Mouse (Mus musculus): ENCODE results near the gene Rcc1. TPM values are rescaled to one million over a fixed set of nuclear protein-coding genes. Genes with fewer than 3 reads are reported as not detected.
"Not testable (repeated sequence)": the region's sequence is repeated elsewhere in the genome, so short reads cannot be mapped to it uniquely, and the experiment has no call there.

Gene Rcc1
- polyA plus RNA-seq, 1 experiment: 31.9 TPM

DNA sequence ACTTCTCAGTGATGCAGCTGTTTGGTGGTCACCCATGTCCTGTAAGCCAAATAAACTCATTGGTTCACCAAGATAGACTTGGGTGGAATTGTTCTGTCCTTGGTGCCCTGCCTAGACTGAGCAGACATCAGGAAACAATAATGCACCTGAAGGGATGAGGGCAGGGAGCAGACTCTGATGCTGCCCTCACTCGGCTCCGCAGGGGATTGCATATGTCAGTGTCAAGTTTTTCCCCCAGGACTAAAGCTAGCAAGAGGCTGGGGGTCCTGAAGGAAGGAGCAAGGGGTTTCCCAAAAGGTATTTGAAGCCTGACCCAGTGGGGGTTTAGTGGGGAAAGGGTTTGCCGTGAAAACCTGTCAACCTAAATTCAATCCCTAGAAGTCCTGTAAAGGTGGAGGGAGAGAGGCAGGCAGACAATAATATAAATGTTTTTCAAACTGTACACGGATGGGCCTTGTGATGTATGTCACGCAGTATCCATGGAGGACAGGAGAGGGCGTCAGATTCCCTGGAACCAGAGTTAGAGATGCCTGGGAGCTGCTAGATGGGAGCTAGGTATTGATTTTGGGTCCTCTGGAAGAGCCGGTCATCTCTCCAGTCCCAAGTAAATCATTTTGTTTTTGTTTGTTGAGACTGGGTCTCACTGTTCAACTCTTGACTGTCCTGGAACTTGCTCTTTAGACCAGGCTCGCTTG, 57.6 kb downstream of the Rcc1 start:
- H3K36me3 ChIP-seq (ENCODE audit: control insufficient read depth, insufficient read depth, low read length): peaks cover 20% of the 10 kb centered on the region
- DNase-seq: no peak
- H3K27ac ChIP-seq (ENCODE audit: control insufficient read depth, insufficient read depth, low read length): no peak overlapping the region
- 86% methylated on average over 8 of the region's 8 CpGs for WGBS
- H3K4me1 ChIP-seq (replicated peaks; ENCODE audit: control insufficient read depth, insufficient read depth, low read length): no peaks in the 10 kb centered on the region
- H3K4me3 ChIP-seq (ENCODE audit: control insufficient read depth, insufficient read depth, low read length): no peak overlapping the region
- no peaks in the 10 kb centered on the region for H3K27me3 ChIP-seq (ENCODE audit: control insufficient read depth, insufficient read depth, low read length)
- TF ChIP-seq CTCF (IDR thresholded peaks at IDR 0.05; ENCODE audit: borderline replicate concordance, control insufficient read depth, extremely low read depth, insufficient read depth, low read length, poor library complexity): no peak
- TF ChIP-seq POLR2A (IDR thresholded peaks at IDR 0.05; ENCODE audit: control insufficient read depth, extremely low read depth, insufficient read depth, low read length, poor library complexity): no peak

DNA sequence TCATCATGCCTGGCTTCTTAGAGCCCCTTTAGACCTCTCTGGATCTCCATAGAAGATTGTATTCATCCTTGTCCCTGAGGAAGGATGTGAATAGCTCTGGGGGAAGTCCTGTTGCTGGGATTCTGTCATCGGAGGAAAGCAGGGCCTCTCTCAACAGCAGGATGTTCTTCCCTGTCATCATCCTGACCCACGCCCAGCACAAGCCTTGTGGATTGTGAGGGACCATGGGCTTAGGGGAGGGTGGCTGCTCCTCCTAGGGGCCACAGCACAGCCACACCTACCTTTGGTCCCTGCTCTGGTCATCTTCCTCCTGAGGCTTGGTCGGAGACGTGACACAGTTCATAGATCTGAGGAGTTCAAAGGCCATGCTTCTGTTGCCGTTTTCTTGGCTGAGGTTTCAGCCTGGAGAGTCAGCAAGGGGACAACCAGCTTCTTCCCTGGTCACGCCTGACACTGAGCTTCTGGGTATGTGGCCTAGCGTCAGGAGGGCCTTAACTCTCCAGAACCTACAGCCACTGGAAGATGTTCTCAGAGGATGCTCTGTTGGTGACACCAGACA, 59.6 kb downstream of the Rcc1 start:
- TF ChIP-seq POLR2A (IDR thresholded peaks at IDR 0.05; ENCODE audit: control insufficient read depth, extremely low read depth, insufficient read depth, low read length, poor library complexity): no peak
- WGBS: 93% methylated on average over 7 of the region's 7 CpGs
- DNase-seq: no peak
- Histone ChIP-seq H3K27ac (ENCODE audit: control insufficient read depth, insufficient read depth, low read length) (no peak overlapping the region), H3K4me3 (ENCODE audit: control insufficient read depth, insufficient read depth, low read length) (no peak overlapping the region), H3K27me3 (ENCODE audit: control insufficient read depth, insufficient read depth, low read length) (no peaks in the 10 kb centered on the region), H3K4me1 (replicated peaks; ENCODE audit: control insufficient read depth, insufficient read depth, low read length) (no peaks in the 10 kb centered on the region), H3K36me3 (ENCODE audit: control insufficient read depth, insufficient read depth, low read length) (peaks cover 27% of the 10 kb centered on the region)

DNA sequence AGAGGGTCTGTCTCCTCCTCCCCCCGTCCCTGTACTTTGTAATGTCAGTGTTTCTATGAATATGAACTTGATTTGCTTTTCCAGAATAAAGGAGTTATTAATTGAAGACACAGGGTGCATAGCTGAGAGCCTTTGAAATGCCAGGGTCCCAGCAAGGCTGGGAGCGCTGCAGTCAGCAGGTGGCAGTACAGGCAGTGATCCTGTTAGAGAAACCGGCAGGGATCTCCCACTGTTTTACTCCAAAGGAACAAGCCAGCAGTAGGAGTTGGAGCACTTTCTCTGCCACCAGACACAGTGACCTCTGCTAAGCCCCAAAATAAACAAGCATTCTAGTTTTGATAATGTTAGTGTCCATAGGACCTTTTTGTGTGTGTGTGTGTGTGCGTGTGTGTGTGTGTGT, 60.4 kb downstream of the Rcc1 start:
- TF ChIP-seq POLR2A (IDR thresholded peaks at IDR 0.05; ENCODE audit: control insufficient read depth, extremely low read depth, insufficient read depth, low read length, poor library complexity) (no peak), CTCF (IDR thresholded peaks at IDR 0.05; ENCODE audit: borderline replicate concordance, control insufficient read depth, extremely low read depth, insufficient read depth, low read length, poor library complexity) (no peak)
- H3K27me3 ChIP-seq (ENCODE audit: control insufficient read depth, insufficient read depth, low read length): no peaks in the 10 kb centered on the region
- no peak for DNase-seq
- H3K4me1 ChIP-seq (replicated peaks; ENCODE audit: control insufficient read depth, insufficient read depth, low read length): no peaks in the 10 kb centered on the region
- H3K27ac ChIP-seq (ENCODE audit: control insufficient read depth, insufficient read depth, low read length): no peak overlapping the region
- WGBS: 82% methylated on average over 4 of the region's 4 CpGs
- H3K36me3 ChIP-seq (ENCODE audit: control insufficient read depth, insufficient read depth, low read length): peaks cover 27% of the 10 kb centered on the region
- H3K4me3 ChIP-seq (ENCODE audit: control insufficient read depth, insufficient read depth, low read length): no peak overlapping the region

DNA sequence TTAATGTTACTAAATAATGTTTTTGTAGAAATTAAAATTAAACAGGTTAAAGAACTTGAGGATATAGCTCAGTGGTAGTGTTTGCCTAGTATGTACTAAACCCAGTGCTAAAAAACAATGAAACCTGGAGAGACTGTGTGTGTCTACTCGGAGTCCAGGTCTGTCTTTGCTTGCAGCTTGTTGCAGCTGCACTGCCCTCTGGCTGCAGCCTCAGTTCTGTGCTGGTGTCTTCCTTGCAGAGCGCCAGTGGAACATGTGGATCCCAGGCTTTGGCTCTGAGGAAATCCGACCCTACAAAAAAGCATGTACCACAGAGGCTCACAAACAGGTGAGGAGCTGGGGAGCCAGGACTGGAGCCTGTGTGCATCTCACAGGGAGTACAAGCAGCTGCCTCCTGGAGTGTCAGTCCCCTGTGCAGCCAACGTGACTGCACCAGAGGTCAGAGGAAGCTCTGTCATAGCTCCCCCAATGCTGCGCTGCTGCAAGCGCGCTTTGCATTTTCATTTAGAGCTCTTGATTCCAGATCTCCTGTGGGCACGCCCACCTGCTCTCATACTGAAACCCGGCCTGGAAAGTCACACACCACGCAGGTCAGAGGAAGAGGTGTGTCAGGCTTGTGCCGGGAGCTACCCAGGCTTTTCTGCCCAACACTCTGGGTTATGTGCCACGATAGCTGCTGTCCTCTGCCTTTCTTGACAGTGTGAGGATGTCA, 61.6 kb downstream of the Rcc1 start:
- DNase-seq: no peak
- TF ChIP-seq CTCF (IDR thresholded peaks at IDR 0.05; ENCODE audit: borderline replicate concordance, control insufficient read depth, extremely low read depth, insufficient read depth, low read length, poor library complexity) (no peak), POLR2A (IDR thresholded peaks at IDR 0.05; ENCODE audit: control insufficient read depth, extremely low read depth, insufficient read depth, low read length, poor library complexity) (no peak)
- 93% methylated on average over 12 of the region's 12 CpGs for WGBS

DNA sequence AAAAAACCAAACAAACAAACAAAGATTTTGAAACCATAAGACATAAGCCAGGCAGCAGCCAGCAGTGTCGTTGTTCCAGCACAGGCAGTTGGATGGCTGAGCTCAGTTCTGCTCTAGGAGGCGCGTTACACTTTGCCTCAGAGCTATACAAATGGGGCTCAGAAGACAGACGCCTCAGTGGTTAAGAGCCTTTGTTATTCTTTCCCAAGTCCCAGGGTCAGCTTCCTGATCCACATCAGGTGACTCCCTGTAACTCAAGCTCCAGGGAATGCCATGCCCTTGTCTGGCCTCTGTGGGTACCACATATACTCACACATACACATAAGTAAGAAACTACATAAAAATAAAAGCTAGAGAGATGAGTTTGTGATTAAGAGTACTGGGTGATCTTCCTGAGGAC, 62.3 kb downstream of the Rcc1 start:
- WGBS: over 99% methylated on average over 4 of the region's 4 CpGs
- DNase-seq: no peak
- Histone ChIP-seq H3K27me3 (ENCODE audit: control insufficient read depth, insufficient read depth, low read length) (no peaks in the 10 kb centered on the region), H3K36me3 (ENCODE audit: control insufficient read depth, insufficient read depth, low read length) (peaks cover 38% of the 10 kb centered on the region), H3K4me1 (replicated peaks; ENCODE audit: control insufficient read depth, insufficient read depth, low read length) (no peaks in the 10 kb centered on the region), H3K27ac (ENCODE audit: control insufficient read depth, insufficient read depth, low read length) (no peak overlapping the region), H3K4me3 (ENCODE audit: control insufficient read depth, insufficient read depth, low read length) (no peak overlapping the region)
- TF ChIP-seq CTCF (IDR thresholded peaks at IDR 0.05; ENCODE audit: borderline replicate concordance, control insufficient read depth, extremely low read depth, insufficient read depth, low read length, poor library complexity): no peak

More for the DNA sequence above, 61.6 kb downstream of the Rcc1 start:
- no peaks in the 10 kb centered on the region for H3K4me1 ChIP-seq (replicated peaks; ENCODE audit: control insufficient read depth, insufficient read depth, low read length)
- H3K4me3 ChIP-seq (ENCODE audit: control insufficient read depth, insufficient read depth, low read length): no peak overlapping the region
- no peak overlapping the region for H3K27ac ChIP-seq (ENCODE audit: control insufficient read depth, insufficient read depth, low read length)
- H3K36me3 ChIP-seq (ENCODE audit: control insufficient read depth, insufficient read depth, low read length): peaks cover 31% of the 10 kb centered on the region
- H3K27me3 ChIP-seq (ENCODE audit: control insufficient read depth, insufficient read depth, low read length): no peaks in the 10 kb centered on the region

DNA sequence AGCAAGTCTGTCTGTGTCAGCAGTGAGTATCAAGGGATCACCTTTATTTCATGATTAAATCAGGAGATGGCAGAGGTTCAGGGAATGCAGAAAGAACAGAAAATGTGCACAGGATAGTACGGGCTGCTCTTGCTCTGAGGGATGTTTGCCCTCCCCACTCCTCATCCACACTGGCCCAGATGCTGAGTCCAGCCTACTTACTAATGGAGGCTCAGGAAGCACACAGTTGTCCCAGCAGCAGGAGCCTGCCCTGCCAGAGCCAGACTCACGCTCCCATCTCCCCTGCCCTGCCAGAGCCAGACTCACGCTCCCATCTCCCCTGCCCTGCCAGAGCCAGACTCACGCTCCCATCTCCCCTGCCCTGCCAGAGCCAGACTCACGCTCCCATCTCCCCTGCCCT, 64.6 kb downstream of the Rcc1 start:
- WGBS: 95% methylated on average over 5 of the region's 5 CpGs
- H3K27me3 ChIP-seq (ENCODE audit: control insufficient read depth, insufficient read depth, low read length): not testable (repeated sequence)
- peaks cover 55% of the 10 kb centered on the region for H3K36me3 ChIP-seq (ENCODE audit: control insufficient read depth, insufficient read depth, low read length)

More for the DNA sequence above, 64.6 kb downstream of the Rcc1 start:
- not testable (repeated sequence) for DNase-seq; H3K4me3 ChIP-seq (ENCODE audit: control insufficient read depth, insufficient read depth, low read length); H3K4me1 ChIP-seq (replicated peaks; ENCODE audit: control insufficient read depth, insufficient read depth, low read length); H3K27ac ChIP-seq (ENCODE audit: control insufficient read depth, insufficient read depth, low read length)

Other genes starting within 250 kb of the Rcc1 start
- 3.9 and 4.3 TPM in 2 replicates for gene Oprd1, start 209.1 kb downstream of the Rcc1 start, polyA plus RNA-seq (2012; rRNA removed)
- gene Ythdf2, start 141.3 kb downstream of the Rcc1 start, polyA plus RNA-seq (2012; rRNA removed): 36.0 and 36.3 TPM in 2 replicates
- 47.5 and 49.6 TPM in 2 replicates for gene Gmeb1, start 92.0 kb downstream of the Rcc1 start, polyA plus RNA-seq (2012; rRNA removed)
- 13.7 and 17.2 TPM in 2 replicates for gene Taf12, start 79.2 kb downstream of the Rcc1 start, polyA plus RNA-seq (2012; rRNA removed)
- gene Rab42, start 50.2 kb downstream of the Rcc1 start, polyA plus RNA-seq (2012; rRNA removed): 6.2 and 6.8 TPM in 2 replicates
- gene Trnau1ap, start 24.1 kb downstream of the Rcc1 start, polyA plus RNA-seq (2012; rRNA removed): 18.9 and 23.1 TPM in 2 replicates
- gene Phactr4, start 68.9 kb upstream of the Rcc1 start, polyA plus RNA-seq (2012; rRNA removed): 11.3 and 13.0 TPM in 2 replicates
- gene Med18, start 110.3 kb upstream of the Rcc1 start, polyA plus RNA-seq (2012; rRNA removed): 6.7 and 10.4 TPM in 2 replicates
- 12.8 and 13.2 TPM in 2 replicates for gene Sesn2, start 156.9 kb upstream of the Rcc1 start, polyA plus RNA-seq (2012; rRNA removed)
- 102 and 109 TPM in 2 replicates for gene Atpif1, start 180.1 kb upstream of the Rcc1 start, polyA plus RNA-seq (2012; rRNA removed)
- gene Dnajc8, start 181.9 kb upstream of the Rcc1 start, polyA plus RNA-seq (2012; rRNA removed): 45.6 and 46.4 TPM in 2 replicates
- 7.1 and 8.5 TPM in 2 replicates for gene Ptafr, start 210.5 kb upstream of the Rcc1 start, polyA plus RNA-seq (2012; rRNA removed)